Mouse (Mus musculus): Measurements from ENCODE around the gene Nlgn1.

The Nlgn1 gene

DNA sequence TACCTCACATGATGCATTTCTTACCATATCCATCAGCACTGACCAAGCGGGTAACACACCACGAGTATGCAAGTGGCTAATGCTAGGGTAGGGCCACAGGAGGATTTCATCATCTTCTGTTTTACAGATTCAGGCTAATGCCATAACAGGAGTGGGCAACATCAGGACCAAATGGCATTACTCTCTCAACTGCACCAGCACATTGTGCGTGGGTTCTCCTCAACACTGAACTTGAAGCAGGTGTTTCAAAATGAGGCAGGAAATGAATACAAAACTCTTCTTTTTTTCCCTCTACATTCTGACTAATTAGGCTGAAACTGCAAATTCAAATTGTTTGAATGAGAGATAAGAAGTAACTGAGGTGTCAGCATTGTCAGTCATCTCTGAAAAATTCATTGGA, 518.9 kb downstream of the Nlgn1 start:
- DNase-seq (ENCODE audit: low spot score), result no peak

- DNase-seq (ENCODE audit: low spot score), result no peak
Observed at GRCm38 (mm10) chr3:25807559-25807958, 524.7 kb downstream of the Nlgn1 start.

DNA sequence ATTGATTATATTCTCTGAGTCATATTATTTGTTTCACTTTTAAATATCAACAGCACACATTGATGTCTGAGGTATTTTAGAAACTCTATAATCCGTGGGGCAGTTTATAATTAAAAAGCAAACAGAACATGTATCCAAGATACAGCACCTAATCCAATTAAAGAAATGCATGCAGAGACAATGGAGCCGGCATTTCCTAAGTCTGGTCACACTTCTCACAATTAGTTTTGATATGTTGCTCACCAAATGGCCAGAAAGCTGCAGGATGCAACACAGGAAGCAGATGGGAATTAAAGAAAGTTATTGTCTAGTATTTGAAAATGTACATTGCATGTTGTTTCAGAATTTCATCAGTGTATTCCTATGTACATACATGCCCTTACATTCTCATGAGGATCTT, 550.6 kb downstream of the Nlgn1 start:
- no peak for DNase-seq (ENCODE audit: low spot score)

DNA sequence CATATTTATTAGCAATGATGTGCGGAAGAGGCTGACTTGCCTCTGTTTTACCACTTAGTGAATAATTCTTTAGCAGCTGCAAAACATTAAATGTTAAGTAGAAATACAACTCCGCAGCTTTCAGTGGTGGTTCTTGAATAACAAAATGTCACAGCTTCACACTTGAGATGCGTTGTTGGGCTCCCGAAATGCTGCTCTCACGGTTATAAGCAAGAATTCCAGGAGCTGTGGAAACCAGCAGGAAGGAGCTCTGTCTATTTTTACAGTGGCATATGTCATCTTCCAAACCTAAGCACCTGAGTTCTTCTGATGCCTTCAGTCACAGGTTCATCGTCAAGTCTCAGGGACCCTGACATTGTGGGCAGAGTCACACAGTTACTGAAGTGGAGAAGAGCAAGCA, 556.8 kb downstream of the Nlgn1 start:
- no peak for DNase-seq (ENCODE audit: low spot score)

GRCm38 (mm10) chr3:25773908-25774307, 558.4 kb downstream of the Nlgn1 start:
- no peak for DNase-seq (ENCODE audit: low spot score)

DNA sequence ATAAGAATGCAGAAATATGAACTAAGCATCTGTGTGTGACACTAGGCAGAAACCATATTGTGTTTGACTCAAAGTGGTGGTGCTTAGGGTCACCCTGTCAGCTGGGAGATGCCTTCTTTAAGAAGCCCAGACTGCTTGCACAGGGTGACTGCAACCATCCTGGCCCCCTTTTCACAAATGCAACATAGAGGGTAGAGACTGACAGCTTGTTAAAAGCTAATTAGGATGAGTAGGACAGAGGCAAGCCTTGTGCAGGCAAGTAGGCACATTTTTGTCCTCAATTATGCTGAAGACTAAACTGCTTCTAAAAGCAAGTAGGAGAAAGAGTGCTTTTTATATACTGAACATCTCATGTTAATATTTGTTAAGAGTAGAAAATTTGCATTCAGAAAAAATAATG, 558.8 kb downstream of the Nlgn1 start:
- DNase-seq (ENCODE audit: low spot score), result no peak

DNA sequence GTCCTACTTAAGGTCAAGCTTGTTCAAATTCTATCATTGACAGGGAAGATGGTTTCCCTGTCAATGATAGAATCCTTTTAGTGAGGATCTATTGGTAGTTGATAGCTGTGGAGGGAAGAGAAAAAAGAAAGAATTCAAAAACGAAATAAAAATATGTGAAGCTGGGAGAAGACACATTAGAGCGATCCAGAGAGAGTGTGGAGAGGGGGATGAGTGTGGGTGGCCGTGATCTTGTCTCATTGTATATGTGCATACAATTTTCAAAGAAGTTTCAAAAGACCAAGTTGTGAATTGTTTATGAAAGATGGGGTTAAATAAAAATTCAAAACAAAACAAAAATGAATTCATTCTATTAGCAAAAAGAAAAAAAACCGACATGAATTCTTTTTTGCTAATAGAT, 568.6 kb downstream of the Nlgn1 start:
- DNase-seq (ENCODE audit: low spot score), result no peak

- DNase-seq (ENCODE audit: low spot score), result no peak
Observed at GRCm38 (mm10) chr3:25757813-25758212, 574.4 kb downstream of the Nlgn1 start.

DNA sequence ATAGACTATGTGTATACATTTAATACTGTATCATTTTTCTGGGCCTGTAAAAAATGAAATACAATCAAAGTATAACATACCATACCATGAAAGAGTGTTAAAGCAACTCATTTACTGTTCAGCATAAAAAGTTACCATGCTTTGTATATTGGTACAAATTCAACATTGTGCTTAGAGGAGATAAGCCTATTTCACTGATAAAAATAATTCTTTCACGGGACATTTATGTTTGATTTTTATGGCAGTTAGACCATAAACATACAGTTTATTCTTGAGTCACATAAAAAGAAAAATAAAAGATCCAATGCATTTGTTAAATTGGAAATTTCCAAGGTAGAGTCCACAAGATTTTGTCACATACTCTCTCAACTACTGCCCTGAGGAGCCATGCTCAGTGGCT, 608.1 kb downstream of the Nlgn1 start:
- no peak for DNase-seq (ENCODE audit: low spot score)

GRCm38 (mm10) chr3:25721464-25721863, 610.8 kb downstream of the Nlgn1 start:
- DNase-seq (ENCODE audit: low spot score), result no peak

- DNase-seq (ENCODE audit: low spot score), result no peak
Observed at GRCm38 (mm10) chr3:25707380-25707779, 624.9 kb downstream of the Nlgn1 start.

DNA sequence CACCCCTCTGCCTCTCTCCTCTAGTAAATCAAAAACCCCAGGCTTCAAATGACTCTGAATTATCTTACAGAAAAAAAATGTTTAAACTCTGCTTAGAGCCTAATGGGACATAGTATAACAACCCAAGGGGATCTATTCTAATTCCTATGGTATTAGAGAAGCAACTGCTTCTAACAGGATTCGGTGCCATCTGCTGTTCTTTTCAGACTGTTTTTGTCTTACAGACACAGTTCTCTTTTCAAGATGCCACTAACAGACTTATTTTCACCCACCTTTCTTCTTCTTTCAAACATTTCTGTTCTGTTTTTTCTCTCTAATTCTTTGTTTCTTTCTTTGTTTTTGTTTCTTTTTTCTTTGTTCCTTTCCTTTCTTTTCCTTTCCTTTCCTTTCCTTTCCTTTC, 635.0 kb downstream of the Nlgn1 start:
- DNase-seq (ENCODE audit: low spot score), result no peak

GRCm38 (mm10) chr3:25688789-25689464, 643.3 kb downstream of the Nlgn1 start:
- no peak for DNase-seq (ENCODE audit: low spot score)

DNA sequence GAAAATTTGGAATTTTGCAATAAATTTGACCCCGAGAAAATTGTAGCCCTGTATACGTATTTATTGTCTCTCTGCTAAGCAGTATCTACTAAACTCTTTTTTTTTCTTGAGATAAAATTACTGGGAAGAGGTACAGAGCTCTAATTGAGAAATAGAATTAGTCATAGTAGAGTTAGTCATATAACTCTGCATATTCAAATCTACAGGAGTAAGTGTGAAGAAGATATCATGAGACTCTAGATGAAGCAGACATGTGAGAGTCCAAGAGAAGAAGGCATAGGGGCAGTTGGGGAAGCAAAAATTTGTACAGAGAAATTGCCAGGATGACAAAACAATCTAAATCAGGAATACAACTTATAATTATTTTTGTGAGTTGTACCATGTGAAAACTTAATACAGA, 648.6 kb downstream of the Nlgn1 start:
- DNase-seq (ENCODE audit: low spot score), result no peak

DNA sequence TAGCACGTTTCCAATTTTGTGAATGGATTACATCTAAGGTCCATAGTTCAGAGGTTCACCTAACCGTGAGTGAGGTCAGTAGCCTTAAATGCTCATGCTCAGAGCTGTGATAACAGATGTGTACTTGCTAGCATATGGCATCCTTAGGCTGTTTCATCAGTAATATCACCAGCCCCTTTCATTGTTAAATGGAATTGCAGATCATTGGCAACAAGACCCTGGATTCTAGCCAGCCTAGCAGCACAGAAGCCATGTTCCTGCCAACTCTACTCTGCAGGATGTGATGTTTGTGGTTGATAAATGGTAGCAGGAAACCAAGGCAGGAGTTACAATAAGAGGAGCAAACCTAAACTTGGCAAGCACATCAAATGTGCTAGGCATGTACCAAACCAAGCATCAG, 652.9 kb downstream of the Nlgn1 start:
- no peak for DNase-seq (ENCODE audit: low spot score)

GRCm38 (mm10) chr3:25675888-25676287, 656.4 kb downstream of the Nlgn1 start:
- DNase-seq (ENCODE audit: low spot score), result no peak

GRCm38 (mm10) chr3:25675069-25675468, 657.2 kb downstream of the Nlgn1 start:
- no peak for DNase-seq (ENCODE audit: low spot score)

DNA sequence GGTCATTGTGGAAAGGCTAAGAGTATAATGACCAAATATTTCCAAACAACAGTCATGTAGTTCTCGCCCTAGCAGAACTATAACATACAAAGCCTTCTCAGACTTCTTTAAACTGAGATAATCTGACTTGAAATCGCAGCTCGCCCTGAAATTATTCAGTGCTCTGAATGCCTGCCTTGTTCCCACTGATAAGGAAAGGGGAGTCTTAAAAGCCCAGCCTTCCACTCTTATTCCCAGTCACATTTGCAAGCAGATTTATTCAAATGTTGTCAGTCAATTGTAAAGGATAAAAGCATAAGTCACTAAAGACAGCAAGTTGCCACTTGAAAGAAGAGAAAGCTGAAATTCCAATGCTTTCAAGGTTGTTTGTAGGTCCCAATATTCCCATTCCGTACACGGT, 658.9 kb downstream of the Nlgn1 start:
- no peak for DNase-seq (ENCODE audit: low spot score)

GRCm38 (mm10) chr3:25672779-25673178, 659.5 kb downstream of the Nlgn1 start:
- no peak for DNase-seq (ENCODE audit: low spot score)

DNA sequence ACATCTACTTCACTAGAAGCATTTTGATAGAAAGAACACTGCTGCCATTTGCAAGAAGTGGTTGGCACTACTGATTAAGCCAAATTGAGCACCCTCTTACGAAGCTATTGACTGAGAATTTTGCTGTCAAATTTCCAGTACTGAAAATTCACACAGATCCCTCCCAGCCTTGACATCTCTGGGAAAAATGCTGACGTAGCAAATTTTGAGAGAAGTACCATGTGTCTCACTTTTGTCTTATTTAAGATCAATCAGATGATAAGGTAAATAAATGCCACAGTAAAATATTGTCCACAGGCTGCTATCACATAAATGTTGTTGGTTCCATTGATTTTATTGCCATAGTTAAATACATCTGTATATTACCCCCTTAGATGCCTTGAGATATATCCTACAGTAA, 668.8 kb downstream of the Nlgn1 start:
- DNase-seq (ENCODE audit: low spot score), result no peak

DNA sequence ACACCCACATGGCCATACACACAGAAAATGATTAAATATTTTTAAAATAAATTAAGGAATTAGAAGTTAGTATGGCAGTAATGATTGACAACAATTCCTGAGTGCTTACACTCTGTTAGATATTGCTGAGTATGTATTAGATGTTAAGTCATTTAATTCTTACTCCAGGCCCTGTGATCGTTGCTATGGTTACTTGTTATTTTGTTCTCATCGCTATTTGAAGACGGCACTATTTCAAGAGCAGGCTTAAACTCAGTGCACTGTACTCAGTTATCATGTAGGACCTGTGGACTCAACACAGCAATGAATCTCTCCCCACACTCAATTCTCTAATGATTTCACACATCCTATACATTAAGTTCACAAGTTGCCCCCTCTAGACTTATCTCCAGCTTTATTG, 672.0 kb downstream of the Nlgn1 start:
- DNase-seq (ENCODE audit: low spot score), result no peak

DNA sequence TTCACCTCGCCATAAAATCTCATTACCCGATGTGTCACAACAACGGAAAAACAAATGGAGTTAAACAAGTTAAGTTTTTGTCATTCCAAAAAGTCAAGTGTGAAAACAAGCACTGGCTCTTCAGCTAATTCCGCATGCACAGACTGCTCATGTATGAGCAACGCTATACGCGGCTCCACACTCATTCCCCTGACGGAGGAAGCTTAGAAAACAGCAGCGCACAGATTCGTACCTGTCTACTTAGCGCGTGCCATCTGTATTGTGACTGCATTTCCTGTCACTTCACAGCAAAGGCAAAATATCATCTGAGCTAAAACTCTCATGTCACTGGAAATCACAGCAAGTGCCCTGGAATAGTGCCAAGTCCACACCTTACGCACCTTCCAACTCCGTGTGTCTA, 674.3 kb downstream of the Nlgn1 start:
- DNase-seq (ENCODE audit: low spot score), result no peak

DNA sequence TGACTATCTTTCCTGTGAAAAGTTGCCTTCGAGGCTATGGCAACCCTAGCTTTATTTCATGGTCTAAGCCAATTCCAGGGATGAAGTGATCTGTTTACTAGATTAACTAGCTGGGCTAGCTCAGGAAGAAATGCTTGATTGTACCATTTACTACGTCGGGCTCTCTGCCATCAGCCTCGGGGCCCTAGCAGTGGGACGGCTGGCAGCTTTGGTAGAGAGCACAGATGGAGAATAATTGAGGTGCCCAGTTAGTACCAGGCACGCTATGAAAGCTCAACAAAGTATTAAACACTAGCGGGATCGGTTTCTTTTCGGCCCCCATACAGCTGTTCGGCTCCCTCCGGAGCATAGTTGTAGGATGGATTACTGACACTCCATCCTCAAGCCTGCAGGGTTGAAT, 675.2 kb downstream of the Nlgn1 start:
- DNase-seq (ENCODE audit: low spot score), result no peak

DNA sequence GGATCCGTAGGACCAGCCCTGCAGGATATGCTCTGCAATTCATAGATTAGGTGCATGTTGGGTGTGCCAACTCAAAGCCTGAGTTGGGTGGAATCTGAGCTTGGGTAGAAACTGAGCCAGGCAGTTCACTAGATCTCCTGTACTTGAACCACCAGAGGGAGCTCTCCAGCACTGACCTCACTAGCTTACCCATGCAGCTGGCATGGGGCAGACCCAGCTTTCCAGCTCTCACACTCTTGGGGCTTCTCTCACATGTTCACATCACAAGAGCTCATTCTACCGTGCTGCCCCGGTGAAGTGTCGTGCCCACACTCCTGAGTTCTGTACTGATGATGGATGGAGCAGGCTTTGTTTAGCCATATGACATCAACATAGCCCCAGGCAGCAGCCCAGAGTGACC, 679.2 kb downstream of the Nlgn1 start:
- DNase-seq (ENCODE audit: low spot score), result no peak

All from MN1 (cell line).